Mouse (Mus musculus) heart, adult 2 months (tissue): ENCODE results near the gene Nav3.

Experiments used
- CTCF ChIP-seq: fragments of 200-600 bp; IDR thresholded peaks from 2 replicates; pipeline ENCODE4 v1.8.1; 2022; ENCODE audit warnings: antibody characterized with exemption, mild to moderate bottlenecking, moderate library complexity
- EP300 ChIP-seq: fragments of 200-500 bp; IDR thresholded peaks from 2 replicates; pipeline ENCODE4 v1.6.1; 2011; ENCODE audit warnings: low read depth, low read length, control low read depth; ENCODE audit not compliant: insufficient read depth

- TF ChIP-seq CTCF (no peak), EP300 (no peak)
Measured at GRCm38 (mm10) chr10:110076575-110076974, 379.4 kb downstream of the Nav3 start.
